Mouse (Mus musculus) ovary, postnatal 36 days (tissue): ENCODE measurements at regions not wholly inside any gene's neighbourhood (a gene's known extent, or its start where the extent isn't known, plus 50 kb on each side); places are given as distances from the start of the nearest gene placed in this dataset.

Experiments used
- DNase-seq: peaks from one replicate; pipeline ENCODE4 v3.0.0; 2022; ENCODE audit warnings: low spot score, mixed read lengths

DNA sequence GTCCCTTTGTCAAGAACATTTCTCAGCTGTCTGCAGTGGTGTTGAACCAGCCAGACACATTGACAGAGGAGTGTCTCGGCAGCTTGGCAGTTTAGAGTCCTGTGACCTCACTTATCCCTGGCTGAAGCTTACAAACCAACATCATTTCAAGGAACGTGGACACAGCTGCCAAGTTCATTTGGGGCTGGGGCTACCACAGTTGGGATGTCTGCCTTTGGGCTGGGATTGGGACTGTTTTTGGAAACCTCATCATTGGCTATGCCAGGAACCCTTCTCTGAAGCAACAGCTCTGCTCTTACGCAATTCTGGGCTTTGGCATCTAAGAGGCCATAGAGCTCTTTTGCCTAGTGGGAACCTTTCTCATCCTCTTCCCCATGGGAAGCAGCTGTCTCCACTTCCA lies 200.4 kb downstream of the Gm15262 start:
- peak; percentile 9 for DNase-seq

DNA sequence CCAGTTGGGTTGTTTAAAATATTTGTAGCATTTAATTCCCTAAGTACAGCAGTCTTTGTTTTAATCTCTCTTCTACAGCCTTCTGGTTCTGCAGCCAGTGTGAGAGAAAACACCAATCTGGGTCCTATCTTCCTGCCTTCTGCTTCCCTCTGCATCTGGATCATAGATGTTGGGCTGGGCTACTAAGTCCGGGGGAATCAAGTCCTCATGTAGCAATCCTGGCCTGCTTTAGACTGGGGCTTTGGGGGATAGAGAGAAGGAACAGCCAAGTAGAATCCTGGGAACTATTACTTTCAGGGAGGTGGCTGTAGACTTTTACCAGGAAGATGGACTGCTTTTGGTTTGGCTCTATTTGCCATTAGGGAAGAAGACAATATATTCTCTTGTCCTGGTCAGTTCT lies 205.5 kb upstream of the Rai2 start:
- no peak for DNase-seq

DNA sequence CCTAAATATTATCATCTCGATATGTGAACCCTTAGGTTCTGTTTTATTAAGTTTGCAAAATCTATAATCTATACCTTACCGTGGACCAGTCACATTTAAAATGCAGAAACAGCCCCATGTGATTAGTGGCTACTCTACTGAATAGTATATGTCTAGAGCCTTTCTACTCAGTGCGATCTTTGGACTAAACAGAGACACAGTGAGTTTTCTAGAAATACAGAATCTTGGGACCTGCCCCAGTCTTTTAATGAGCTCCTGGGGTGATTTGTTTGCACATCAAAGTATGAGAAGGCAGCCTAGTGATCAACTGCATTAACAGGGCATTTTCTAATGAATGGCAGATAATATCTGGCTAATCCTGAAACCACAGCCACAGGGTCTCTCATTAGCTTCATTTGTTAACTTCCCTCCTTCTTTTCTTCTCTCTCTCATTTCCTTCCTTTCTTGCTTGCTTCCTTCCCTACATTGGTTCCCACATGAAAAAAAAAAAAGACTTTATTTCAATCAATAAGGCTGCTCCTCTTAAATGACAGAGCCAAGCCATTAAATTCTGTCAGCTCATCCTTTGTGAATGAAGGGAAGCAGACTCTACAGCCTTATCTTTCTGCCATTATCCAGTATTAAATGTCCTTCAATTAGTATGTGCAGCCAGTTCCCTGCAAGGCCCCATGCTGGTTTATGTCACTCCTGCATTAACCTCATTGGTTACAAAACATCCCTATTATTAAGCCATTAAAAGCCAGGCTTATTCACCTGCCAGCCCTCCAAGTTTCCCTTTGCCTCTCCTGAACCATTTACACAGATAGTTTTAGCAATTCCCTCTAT lies 193.2 kb upstream of the Rai2 start:
- no peak for DNase-seq

DNA sequence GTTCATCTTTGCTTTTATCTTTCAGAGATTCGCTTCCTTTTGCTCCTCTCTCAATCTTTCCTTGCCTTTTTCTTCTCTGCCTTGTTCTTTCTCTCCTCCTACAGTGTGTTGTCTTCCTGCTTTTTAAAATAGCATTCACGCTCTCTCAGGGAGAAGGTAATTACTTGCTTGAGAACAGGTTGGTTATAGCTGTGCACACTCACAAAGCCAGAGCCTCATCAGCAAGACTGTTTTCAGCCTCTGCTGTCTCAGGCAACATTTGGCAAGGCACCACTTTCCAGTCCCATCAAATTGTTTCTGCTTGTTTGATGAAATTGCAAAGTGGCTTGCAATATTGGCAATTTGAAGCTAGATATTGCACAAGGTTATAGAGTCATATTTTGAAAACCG lies 192.6 kb upstream of the Rai2 start:
- DNase-seq, result no peak

DNA sequence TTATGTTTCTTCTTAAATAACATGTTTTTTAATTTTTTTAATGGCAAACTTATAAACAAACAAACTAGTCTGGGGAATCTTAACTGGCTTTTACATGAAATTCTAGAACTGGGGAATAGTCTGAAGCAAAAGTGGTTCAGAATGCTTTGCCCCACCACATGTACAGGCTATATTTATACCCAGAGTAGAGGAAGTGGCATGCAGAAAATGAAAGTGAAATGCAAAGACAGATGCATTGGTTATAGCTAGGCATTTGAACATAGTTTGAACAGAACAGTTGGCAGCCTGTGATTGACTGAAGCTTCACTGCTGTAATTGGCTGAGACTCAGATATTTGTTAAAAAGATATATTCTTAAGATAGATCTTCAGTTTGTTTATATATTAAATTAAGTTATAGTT lies 179.6 kb upstream of the Rai2 start:
- DNase-seq, result no peak

DNA sequence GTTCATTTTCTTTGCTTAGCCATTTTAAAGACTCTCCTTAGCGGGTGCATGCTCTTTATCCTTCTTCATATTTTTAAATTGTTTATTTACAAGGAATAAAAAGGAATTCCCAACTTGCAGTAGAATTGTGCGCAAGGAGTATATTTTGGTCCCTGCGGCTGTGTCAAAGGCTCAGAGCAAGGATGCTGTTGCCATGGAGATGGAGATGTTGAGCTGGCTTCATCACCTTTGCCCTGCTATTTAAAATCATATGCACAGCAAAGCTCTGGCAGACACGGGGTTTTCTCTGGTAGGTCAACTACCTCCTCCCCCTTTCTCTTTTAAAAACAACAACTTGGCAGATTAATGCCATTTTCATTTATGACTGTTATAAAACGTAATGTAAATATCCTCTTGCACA lies 160.0 kb upstream of the Rai2 start:
- DNase-seq, result no peak

DNA sequence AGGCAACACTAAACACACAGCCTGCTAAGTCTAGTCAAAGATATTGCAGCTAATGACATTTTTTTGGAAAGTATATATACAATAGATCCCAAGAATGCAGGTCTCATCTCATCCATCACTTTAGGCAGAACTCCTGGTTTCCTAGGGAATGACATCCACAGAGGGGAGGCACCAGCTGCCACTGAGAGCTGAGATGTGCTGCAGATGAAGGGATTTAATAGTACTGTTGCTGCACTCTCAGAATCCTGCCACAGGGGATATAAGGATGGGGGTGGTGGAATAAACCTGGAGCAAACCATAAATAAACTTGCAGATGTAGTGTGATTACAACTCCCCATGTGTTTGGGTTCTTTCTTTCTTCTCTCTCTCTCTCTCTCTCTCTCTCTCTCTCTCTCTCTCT lies 158.4 kb upstream of the Rai2 start:
- DNase-seq, result no peak

DNA sequence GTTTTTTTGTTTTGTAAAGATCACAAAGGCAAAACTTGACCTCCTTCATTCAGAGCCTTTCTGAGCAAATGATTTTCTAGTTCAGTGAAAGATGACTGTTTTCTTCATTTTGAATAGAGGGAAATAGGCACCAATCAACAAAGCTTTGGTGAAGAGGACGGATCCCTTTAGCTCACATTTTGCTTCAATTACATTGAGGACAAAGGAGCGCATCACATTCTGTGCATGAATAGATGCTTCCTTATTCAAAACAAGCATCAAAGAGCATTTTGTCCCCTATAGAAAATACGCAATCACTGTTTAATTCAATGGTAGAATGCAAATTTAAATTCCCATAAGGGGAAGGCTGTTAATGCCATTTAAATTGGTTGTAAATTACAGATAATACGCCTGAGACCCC lies 150.4 kb upstream of the Rai2 start:
- DNase-seq, result no peak

DNA sequence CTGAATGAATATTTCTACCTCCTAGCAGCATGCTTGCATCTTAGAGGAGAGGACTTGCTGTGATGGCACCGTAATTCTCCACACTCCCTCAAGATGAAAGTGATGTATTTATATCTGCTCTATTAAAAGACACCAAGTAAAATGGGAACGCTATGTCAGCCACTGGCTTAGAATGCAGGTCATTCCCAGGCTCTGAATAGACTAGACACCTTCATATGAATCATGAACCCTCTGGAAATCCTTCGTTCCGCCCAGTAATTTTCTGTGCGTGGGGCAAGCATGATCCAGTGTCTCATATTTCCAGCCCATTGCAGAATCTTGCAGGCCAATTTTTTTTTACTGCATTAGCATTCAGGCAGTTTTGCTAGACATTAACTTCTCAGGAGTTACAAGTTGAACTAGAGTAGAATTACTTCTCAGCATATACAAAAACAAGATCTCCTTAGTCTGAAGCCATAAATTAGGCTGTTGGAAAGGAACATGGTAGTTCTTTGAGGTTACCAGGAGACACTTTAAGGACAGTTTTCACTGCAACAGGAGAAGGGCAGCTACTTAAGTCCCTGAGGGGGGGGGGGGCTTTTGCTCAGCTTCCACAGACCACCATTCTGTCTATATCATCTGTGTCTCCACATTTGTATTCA lies 134.7 kb upstream of the Rai2 start:
- DNase-seq, result no peak

DNA sequence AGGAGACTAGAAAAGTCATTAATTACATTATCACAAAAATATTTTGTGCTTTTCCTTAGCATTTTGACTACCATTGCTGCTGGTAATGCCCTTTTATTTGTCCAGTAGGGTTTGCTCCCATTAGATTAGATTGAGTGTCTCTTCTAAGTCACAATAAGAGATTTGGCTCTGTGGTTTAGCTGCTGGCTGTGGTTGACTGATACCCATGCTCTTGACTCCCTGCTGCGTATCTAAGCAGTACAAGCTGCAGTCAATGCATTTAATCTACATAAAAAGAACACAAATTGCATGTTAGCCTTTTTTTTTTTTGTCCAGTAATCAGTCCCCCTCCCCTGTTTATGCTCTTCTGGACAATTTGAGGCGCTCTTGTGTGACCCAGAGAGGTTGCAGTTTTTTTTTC lies 133.0 kb upstream of the Rai2 start:
- no peak for DNase-seq

DNA sequence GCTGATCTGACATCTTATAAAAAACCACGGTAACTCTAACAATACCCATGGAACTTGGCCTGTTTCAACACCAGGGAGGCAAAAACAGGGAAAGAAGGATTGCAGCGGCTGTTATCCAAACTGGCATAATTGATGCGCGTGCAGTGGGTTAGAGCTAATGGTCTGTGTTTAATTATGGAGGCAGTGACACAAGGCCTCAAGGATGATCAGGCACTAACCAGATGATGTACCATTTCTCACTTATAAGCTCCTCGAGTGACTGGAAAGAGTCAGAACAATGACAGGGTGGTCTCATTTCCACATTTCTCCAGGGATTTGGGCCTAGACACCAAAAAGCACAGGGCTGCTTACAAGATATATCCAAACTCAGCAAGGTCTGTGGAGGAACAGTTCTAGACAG lies 83.0 kb upstream of the Rai2 start:
- no peak for DNase-seq

DNA sequence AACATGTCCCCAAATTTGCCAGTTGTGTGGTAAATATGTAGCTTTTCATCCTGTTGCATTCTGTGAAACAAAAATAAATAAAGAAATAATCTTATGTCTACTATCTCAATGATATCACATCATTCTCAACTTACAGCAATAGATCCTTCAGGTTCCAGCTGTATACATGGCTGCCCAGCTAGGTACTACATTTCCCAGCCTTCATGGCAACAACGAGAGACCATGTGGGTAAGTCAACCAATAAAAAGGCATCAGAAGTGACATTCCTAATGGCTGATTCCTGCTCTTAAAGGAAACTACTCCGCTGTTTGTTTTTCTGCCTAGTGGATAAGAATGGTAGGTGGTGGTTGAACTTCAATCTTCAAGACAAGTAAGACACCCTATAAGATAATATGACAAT lies 82.5 kb upstream of the Rai2 start:
- no peak for DNase-seq

DNA sequence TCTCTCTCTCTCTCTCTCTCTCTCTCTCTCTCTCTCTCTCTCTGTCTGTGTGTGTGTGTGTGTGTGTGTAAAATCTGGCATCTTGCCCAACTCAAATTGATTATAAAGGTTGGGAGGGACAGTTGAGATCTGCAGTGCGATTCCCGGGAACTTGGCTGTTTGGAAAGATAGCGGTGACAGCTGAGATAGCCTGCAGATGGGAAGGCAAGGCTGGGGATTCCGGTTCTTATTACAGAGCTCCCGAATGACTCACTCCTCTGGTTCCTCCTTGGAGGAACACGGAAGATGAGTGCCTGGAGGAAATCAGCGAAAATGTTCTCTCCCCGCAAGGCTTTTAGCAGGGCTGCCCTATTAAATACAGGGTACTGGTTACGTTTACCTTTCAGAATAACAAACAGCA lies 81.2 kb upstream of the Rai2 start:
- no peak for DNase-seq

DNA sequence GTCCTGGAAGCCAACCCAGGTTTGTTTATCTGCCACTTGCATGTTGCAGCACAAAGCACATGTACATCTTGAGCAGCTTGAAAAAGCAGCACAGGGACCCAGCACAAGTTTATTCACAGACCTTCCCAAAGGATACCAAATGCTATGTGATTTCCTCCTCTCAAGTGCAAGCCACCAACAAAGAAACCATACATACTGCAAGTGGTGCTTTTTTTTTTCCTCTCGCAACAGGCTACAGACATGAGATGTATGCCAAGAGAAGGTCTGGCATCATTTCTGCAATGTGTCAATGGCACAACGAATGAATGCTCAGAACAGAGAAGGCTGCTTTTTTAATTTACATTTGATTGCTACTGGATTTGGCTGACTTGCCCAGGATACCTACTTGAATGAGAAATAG lies 63.8 kb upstream of the Rai2 start:
- DNase-seq, result no peak

DNA sequence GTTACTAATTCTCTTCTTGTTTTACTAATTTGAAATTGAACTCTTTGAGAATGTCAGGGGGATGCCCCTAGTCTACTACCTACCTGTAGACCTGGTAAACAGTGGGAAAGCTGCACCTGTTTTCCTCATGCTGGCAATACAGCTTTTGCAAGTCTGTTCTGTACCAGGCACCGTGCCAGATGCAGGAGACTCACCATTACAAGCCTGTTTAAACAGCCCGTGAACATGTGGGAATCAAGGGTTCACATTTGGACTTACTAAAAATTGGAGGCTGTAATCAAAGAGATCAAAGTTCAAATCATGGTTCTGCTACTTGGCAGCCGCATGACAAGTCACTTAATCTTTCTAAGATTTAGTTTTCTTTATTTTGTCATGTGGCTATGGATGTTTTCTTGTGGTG lies 56.8 kb upstream of the Rai2 start:
- no peak for DNase-seq

DNA sequence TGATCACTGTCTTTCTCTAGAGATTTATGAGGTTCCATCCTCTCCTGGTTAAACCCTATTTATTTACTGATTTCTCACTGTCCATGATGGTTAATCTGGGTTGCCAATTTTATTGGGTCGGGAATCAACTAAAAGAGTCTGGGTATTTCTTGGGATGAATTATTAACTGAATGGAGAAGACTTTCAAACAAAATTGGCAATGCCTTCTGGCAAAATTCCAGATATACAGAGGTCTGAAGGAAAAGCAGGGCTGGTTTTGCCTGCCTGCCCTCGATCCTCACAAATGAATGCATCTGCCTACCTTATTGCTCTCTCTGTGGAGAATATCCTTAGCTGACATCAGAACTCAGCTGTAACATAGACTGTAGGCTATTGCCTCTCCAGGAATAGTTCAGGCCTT lies 54.9 kb upstream of the Rai2 start:
- DNase-seq, result no peak
